Mouse (Mus musculus): ENCODE data around the gene Parpbp. TPM values are rescaled to one million over a fixed set of nuclear protein-coding genes. Genes with fewer than 3 reads are reported as not detected.

Parpbp gene
- polyA plus RNA-seq, 1 experiment: 1.1 TPM

GRCm38 (mm10) chr10:88044297-88044696, 102.4 kb downstream of the Parpbp start:
- no peak for DNase-seq (ENCODE audit: low read depth, low spot score)
- 70% methylated on average over 4 of the region's 4 CpGs for WGBS

Other genes starting within 250 kb of the Parpbp start
- not detected in 2 replicates for gene Pmch, start 55.9 kb downstream of the Parpbp start, polyA plus RNA-seq (2012; rRNA removed)
- 7.6 and 10.2 TPM in 2 replicates for gene Nup37, start 51 bp upstream of the Parpbp start, polyA plus RNA-seq (2012; rRNA removed)
- 20.8 and 21.2 TPM in 2 replicates for gene Washc3, start 54.2 kb upstream of the Parpbp start, polyA plus RNA-seq (2012; rRNA removed)
- gene Dram1, start 232.1 kb upstream of the Parpbp start, polyA plus RNA-seq (2012; rRNA removed): 5.5 and 5.8 TPM in 2 replicates
- gene Gnptab, start 232.2 kb upstream of the Parpbp start, polyA plus RNA-seq (2012; rRNA removed): 6.1 and 12.7 TPM in 2 replicates

All from large intestine, adult 2 months (tissue).